Mouse (Mus musculus): ENCODE data around the gene Rffl.

Rffl gene

GRCm38 (mm10) chr11:82871031-82871446 lies at the start of gene Rffl:
Gene Rffl, minus strand, starts transcription at chr11:82871210.
- DNase-seq: peak; percentile 90 to 93

DNA sequence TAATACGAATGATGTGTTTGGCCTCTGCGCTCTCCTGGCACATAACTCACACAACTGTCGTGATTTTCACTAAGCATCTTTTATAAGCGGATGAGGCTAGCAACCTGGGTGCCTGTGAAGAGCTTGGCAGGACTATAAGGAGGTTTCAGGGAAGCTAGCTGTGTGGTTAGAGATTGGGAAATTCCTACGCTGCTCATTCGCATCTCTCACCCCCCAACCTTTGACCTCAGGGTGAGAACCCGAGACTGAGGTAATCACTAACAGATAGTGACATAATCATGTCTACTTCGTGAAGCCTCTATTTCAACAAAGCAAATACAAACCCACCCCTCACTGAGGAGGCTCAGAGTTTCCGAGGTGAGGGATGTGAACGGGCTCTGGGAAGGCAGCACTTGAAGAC lies 49.8 kb upstream of the Rffl start:
- DNase-seq: no peak

DNA sequence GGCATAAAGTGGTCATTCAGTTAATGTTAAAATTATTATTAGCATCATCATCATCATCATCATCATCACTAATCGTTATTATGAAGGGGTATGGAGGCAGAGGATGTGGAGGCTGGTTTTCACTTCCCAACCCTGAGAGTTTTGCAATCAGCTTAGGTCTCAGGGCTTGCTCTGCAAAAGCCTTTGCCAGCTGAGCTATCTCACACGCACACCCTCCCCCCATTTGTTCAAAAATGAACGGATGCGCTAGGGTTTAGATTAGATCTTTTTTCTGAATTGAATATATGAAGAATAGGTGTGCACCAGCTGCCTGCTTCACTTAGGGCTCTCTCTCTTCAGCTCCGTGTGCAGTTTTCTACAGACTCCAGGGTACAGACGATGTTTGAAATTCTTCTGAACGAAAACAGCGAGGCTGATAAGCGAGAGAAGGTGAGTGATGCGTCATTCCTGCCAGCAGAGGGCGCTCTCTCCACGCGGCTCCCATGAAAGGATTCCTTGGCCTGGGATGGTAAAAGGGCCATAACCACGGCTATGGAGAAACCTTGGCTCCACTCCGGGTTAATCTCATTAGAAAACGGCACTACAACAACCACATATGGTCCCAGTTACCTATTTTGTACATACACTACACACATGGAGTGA lies 43.8 kb upstream of the Rffl start:
- peak; percentile 70 to 72 for DNase-seq

- no peak for DNase-seq
These were observed 39.8 kb upstream of the Rffl start for GRCm38 (mm10) chr11:82910679-82911389.

DNA sequence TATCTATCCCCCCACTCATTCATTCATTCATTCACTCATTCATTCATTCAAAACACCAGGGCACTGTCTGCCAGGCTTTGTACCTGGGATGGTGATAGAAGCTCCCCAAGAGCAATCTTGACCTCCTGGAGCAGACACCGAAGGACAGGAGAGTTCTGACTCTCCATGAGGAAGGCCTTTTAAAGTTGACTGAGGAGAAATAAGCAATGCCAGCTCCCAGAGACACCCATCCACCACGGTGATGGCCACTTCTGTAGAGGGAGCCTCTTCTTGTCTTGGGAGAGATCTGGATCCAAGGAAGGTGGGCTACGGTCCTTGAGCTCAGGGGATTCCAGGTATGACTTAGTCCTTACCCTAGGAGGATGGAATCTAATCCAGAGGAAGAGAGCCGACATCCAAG lies 39.2 kb upstream of the Rffl start, which contains the start of gene Unc45b:
Gene Unc45b (plus strand): TSS at position 301 of the 400 bp plus-strand sequence.
- no peak for DNase-seq

DNA sequence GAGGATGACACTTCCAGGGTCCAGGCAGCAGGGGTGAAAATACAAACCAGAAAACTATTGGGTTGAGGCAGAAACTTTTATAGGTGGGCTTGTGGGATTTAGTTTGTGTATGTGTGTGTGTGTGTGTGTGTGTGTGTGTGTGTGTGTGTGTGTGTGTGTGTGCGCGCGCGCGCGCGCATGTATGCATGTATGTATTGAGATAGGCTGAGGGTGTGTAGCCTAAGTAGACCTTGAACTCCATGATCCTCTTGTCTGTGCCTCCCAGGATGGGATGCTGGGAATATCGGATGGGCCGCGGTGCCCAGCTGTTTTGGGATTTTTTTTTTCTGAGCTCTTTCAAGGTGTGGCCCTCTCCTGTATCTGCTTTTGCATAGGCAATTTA lies 37.6 kb upstream of the Rffl start:
- DNase-seq: no peak

- peak; percentile 87 to 91 for DNase-seq
These were observed 36.9 kb upstream of the Rffl start, which contains the start of gene Nle1 for GRCm38 (mm10) chr11:82907651-82908607. Gene Nle1, minus strand, starts transcription at chr11:82908411.

GRCm38 (mm10) chr11:82905816-82906215 lies 34.8 kb upstream of the Rffl start:
- DNase-seq: no peak

DNA sequence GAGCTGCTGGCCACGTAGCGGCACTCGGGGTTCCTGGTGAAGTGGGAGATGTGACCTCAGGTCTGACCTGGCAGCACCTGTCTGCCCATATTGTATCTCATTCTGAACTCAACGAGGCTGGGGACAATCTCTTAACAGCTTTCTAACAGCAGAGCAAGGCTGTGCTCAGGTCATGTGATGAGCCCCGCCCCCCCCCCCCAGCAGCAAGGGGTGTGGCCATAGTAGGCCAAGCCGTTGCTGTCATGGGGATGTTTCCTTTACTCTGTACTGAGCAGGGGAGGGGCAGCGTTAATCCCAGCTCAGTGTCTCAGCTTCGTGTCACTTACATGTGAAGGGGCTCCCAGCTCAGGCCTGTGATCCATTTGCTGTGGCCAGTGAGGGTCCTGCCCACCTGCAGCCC lies 33.9 kb upstream of the Rffl start:
- no peak for DNase-seq

- no peak for DNase-seq
These were observed 30.7 kb upstream of the Rffl start for GRCm38 (mm10) chr11:82901606-82902310.

DNA sequence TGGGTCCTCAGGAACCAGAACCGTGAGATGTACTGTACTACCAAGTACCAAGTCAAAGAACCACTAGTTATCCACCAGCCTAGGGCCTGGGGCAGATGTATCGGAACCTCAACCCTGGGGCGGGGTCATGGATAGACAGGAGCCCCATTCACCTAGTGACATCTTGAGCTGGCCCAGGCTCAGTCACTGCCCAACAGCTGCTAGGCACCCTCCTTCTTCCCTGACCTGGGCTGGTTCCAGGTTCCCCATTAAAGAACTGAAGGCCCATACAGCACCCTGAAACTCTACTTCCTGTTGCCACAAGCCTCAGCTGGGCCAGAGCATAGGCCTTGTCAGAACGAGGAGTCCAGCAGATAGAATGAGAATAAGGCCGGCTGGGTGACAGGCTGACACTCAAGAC lies 28.7 kb upstream of the Rffl start:
- no peak for DNase-seq

- DNase-seq: no peak
These were observed 26.5 kb upstream of the Rffl start for GRCm38 (mm10) chr11:82897478-82897877.

DNA sequence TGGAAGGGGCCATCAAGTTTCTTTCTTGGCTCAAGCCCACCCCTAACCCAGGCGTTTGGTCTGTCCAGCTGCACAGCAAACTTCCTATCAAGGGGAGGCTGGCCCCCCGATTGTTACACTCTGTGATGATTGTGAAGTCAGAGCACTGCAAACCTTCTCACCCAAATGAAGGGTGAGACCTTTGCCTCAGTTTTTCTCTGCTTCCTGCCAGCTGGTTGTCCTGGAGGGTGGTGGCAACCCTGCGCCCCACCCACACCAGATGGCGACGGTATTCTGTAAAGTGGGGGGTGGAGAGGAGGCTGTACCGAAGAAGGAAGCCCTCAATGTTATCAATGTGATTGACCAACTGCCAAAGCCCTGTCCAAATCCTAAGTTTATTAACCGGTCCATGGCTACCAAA lies 20.9 kb upstream of the Rffl start, which contains the start of gene Fndc8:
Gene Fndc8 (plus strand): TSS at position 189 of the 400 bp plus-strand sequence.
- no peak for DNase-seq

- DNase-seq: peak; percentile 93 to 95
These were observed 19.3 kb upstream of the Rffl start, which contains the start of gene Rad51d for GRCm38 (mm10) chr11:82890342-82890762. Gene Rad51d, minus strand, starts transcription at chr11:82890614.

DNA sequence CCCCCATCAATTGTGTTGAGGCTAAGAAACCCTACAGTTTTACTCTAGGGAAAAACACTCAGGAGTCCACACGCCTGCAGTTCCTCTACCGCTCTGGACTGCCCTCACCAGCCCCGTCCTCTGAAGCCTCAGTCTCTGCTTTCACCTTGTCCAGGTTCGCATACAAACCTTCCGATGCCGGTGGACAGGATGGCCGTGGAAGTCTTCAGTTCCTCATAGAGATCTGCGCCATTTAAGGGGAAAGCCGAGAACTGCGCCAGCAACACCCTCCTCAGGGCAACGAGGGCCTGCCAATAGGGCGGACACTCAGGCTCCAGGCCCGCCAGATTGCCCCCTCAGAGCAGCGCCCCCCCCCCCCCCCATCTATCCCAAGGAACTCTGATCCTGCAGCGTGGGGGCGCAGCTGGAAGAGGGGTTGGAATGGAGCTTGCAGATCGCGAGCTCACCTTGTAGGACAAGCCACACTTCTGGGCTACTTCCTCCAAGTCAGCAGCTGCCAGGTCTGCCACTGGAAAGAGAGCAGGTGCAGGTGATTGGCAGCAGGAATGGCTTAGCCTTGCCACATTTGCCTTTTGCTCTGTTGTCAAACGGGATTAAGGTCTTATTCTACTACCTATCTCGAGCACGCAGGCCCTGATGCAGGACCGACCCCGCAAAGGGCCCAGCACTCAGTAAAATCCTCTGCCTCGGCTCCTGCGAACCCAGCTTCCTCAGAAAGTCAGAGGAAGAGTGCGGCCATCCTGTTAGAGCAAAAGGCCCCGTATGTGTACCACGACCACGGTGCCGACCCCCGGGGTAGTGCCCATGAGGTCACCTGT lies 18.7 kb upstream of the Rffl start:
- DNase-seq: peak in 1 of 2 experiments; percentile 18

GRCm38 (mm10) chr11:82888491-82888946 lies 17.5 kb upstream of the Rffl start:
- peak; percentile 12 to 17 for DNase-seq

- DNase-seq: no peak
These were observed 15.5 kb upstream of the Rffl start for GRCm38 (mm10) chr11:82886559-82886958.

DNA sequence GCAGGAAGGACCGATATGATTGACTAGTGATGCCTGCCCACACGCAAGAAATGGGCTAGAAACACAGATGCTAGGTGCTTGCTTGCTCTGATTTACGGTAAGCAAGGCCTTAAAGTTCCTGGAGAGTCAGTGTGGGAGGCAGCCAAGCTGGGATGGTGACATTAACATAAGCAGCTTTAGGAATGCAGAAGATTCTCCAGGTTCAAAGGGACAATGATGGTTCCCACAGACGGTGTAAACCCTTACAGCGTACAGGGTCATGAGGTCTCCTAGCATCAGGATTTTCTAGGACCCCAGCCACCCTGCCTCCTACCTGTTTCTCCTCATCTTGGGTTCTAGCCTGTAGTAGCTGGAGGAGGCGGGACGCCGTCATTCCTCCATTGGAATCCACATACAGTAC lies 12.2 kb upstream of the Rffl start:
- DNase-seq: no peak

DNA sequence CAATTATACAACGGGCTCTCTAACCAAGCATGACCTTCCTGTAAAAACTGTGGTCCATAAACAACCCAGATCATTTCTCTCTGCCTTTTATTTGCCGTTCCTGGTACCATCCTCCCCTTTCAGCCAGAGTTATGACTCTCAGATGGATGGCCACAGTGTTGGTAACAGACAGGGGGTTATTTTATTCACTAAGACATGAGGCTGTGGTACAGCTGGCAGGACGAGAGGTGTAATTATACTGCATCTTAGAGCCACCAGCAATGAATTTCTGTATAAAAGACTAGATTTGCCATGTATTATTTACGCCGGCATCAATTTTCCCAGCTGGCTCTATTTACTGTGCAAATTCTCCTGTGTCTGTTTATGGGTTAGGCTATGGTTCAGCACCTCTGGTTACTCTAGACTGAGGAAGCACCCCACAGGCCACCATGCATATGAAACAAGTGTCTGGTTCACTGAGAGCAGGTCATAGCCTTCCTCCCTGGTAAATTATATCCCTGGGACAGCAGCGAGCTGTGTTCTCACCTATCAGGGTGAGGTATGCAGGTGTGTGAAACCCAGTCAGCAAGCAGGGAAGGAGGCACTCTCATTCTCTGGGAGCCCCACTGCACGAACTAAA lies 6.8 kb upstream of the Rffl start:
- no peak for DNase-seq

DNA sequence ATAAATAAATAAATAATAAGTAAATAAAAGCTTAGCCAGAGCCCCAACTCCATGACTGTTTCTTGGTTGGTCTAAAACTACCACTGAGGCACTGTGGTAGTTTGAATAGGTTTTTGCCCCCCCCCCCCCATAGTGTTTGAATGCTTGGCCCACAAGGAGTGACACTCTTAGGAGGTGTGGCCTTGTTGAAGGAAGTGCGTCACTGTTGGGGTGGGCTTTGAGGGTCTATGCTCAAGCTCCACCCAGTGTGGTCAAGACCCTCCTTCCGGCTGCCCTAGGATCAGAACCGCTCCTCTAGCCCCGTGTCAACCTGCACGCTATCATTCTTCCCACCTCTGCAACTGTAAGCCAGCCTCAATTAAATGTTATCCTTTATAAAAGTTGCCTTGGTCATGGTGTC lies 4.6 kb upstream of the Rffl start:
- no peak for DNase-seq

DNA sequence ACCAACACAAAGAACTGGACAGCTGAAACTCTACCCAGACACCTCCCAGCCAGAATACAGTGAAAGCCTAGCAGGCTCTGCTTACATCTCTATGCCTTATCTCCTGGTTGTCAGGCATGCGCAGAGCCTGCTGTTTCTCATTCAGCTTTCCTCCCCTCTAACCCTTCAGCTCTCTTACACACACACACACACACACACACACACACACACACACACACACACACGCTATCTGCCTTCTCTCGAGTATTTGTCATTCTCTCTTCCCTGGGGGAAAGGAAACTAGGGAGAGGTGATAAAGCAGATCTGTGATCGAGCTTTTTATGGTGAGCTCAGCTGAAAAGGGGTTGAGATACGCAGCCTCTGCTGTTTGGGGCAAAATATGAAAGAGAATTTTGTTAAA lies 3.9 kb upstream of the Rffl start:
- no peak for DNase-seq

All from lung, adult 18-20 months (tissue).